In the genomic region with DNA sequence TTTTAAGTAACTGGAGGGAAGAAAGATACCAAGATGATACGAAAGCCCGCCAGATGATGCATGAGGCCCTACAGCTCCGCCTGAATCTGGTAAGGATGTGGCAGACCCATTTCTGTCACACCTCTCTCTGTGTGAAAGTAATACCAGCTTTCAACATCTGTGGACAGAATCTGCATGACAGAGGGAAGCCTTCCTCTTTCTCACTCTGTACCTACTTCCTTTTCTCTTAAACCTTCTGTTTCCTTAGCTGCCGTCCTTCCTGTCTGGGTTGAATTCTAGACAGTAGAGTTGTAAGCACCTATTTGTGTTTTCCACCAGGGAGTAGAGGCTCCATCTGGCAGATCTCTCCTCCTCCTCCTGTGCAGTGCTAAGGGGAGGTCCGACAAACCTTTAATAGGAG, we compare ENCODE assay signal across 10 mouse cellular contexts. TPM values are rescaled to one million over a fixed set of nuclear protein-coding genes. Genes with fewer than 3 reads are reported as not detected.
DNase-seq lines count a peak whose midpoint lies in the region; ATAC-seq lines count a peak whose summit lies in the region.
"Had no signal": no experiment of that assay in that cellular context is flagged by ENCODE, and none has a peak within 500 bp of the region (broad histone marks: within the 10 kb centered on the region; RNA-seq: fewer than 3 reads in every experiment).

No protein-coding gene starts in this region.

- H3K27me3 ChIP-seq in hindbrain, embryonic 13.5 days, result 0 out of 2 replicates have a peak, but pooled peaks cover 2% of the 10 kb centered on the region
- no peaks in the 10 kb centered on the region for H3K27me3 ChIP-seq in midbrain, embryonic 15.5 days (replicated peaks)

- no peak overlapping the region for H3K4me3 ChIP-seq in macrophage (ENCODE audit: inconsistent target)
- no peak overlapping the region for H3K4me3 ChIP-seq in hindbrain, embryonic 13.5 days
- no peak overlapping the region for H3K4me3 ChIP-seq in midbrain, embryonic 15.5 days

- no peak overlapping the region for H3K4me2 ChIP-seq in hindbrain, embryonic 13.5 days
- no peak overlapping the region for H3K4me2 ChIP-seq in midbrain, embryonic 15.5 days

- H3K36me3 ChIP-seq in macrophage (ENCODE audit: inconsistent target), result no peaks in the 10 kb centered on the region
- peaks cover 6% of the 10 kb centered on the region; the same call in 1 of the 2 replicates for H3K36me3 ChIP-seq in hindbrain, embryonic 13.5 days
- H3K36me3 ChIP-seq in midbrain, embryonic 15.5 days (replicated peaks), result no peaks in the 10 kb centered on the region

- peak; percentile 45; the same call in 1 of the 2 replicates for ATAC-seq in cerebellum, adult (ENCODE audit: insufficient number of reproducible peaks, low FRiP score, low TSS enrichment)
- ATAC-seq in hindbrain, embryonic 13.5 days (ENCODE audit: low FRiP score), result no peak
- ATAC-seq in midbrain, embryonic 15.5 days (replicated peaks), result no peak
- ATAC-seq: intestine, embryonic 16.5 days had no signal

- no peak overlapping the region for H3K9ac ChIP-seq in hindbrain, embryonic 13.5 days
- H3K9ac ChIP-seq in midbrain, embryonic 15.5 days, result no peak overlapping the region

- 2% methylated on average over 5 of the region's 5 CpGs for WGBS in macrophage (ENCODE audit: missing documents)
- 63% methylated on average over 5 of the region's 5 CpGs for WGBS in hindbrain, embryonic 13.5 days
- 73% methylated on average over 5 of the region's 5 CpGs for WGBS in midbrain, embryonic 15.5 days

- H3K27ac ChIP-seq in macrophage, result peak overlapping the region; percentile 82
- no peak overlapping the region for H3K27ac ChIP-seq in hindbrain, embryonic 13.5 days
- no peak overlapping the region for H3K27ac ChIP-seq in midbrain, embryonic 15.5 days

- no peaks in the 10 kb centered on the region for H3K79me2 ChIP-seq in macrophage (ENCODE audit: inconsistent target)

- H3K4me1 ChIP-seq in hindbrain, embryonic 13.5 days (replicated peaks), result peaks cover 9% of the 10 kb centered on the region
- H3K4me1 ChIP-seq in midbrain, embryonic 15.5 days, result peaks cover 11% of the 10 kb centered on the region

- no peaks in the 10 kb centered on the region for H3K9me3 ChIP-seq in hindbrain, embryonic 13.5 days
- no peaks in the 10 kb centered on the region for H3K9me3 ChIP-seq in midbrain, embryonic 15.5 days

- no peak for DNase-seq in cerebellum, adult 8-10 months
- DNase-seq in lung, postnatal 25 days (ENCODE audit: low spot score), result peak; percentile 59
- DNase-seq in lung, postnatal 10 days, result no peak
- peak; percentile 63 for DNase-seq in thymus, postnatal 25 days
- DNase-seq: left cerebral cortex, postnatal 4 days had no signal

RNA-seq across cellular contexts. Expression of a gene that starts 1.9 kb away (rescaled TPM):
- total RNA-seq in macrophage (2018; cell fraction: chromatin; rRNA removed), result 1 to 10 TPM in 21 of 26 experiments, under 1 TPM in 2, not detected in 3; 0.58 to 8.5 (median 3.7) TPM
- total RNA-seq in macrophage (2018; cell fraction: cytosol; rRNA removed), result 10 to 100 TPM in 11 of 26 experiments, 1 to 10 TPM in 15; 4.2 to 13.4 (median 7.8) TPM
- total RNA-seq in macrophage (2018; cell fraction: nucleus; rRNA removed), result 10 to 100 TPM in 6 of 26 experiments, 1 to 10 TPM in 19, under 1 TPM in 1; 0.79 to 15.2 (median 5.8) TPM
- polyA plus RNA-seq in macrophage (2018), result 11.1 to 13.5 TPM (median 11.2 TPM) in 3 replicates
- polyA plus RNA-seq in hindbrain, embryonic 13.5 days (2015; fragmentation: Nextera tagmentation; extraction: Ambion mirVana), result 10.2 and 10.9 TPM in 2 replicates
- polyA plus RNA-seq in midbrain, embryonic 15.5 days (2015; fragmentation: Nextera tagmentation; extraction: Ambion mirVana), result 5.9 and 7.7 TPM in 2 replicates

RNA-seq across cellular contexts. Expression of a gene that starts 50.1 kb away (rescaled TPM):
- total RNA-seq in macrophage (2018; cell fraction: chromatin; rRNA removed), result 10 to 100 TPM in 5 of 26 experiments, 1 to 10 TPM in 20, under 1 TPM in 1; 0.34 to 30.4 (median 4.6) TPM
- total RNA-seq in macrophage (2018; cell fraction: cytosol; rRNA removed), result 10 to 100 TPM in 24 of 26 experiments, 1 to 10 TPM in 2; 9.7 to 46.8 (median 16.9) TPM
- total RNA-seq in macrophage (2018; cell fraction: nucleus; rRNA removed), result 10 to 100 TPM in 25 of 26 experiments, 1 to 10 TPM in 1; 6.6 to 58.2 (median 22.0) TPM
- polyA plus RNA-seq in macrophage (2018), result 9.9 to 20.0 TPM (median 15.2 TPM) in 3 replicates
- polyA plus RNA-seq in hindbrain, embryonic 13.5 days (2015; fragmentation: Nextera tagmentation; extraction: Ambion mirVana), result 1.2 and 1.7 TPM in 2 replicates
- 1.4 and 1.8 TPM in 2 replicates for polyA plus RNA-seq in midbrain, embryonic 15.5 days (2015; fragmentation: Nextera tagmentation; extraction: Ambion mirVana)

Comparison
In these comparisons a context has a peak if more than half of its experiments do, and no peak if none do; other contexts are left out.
1. DNase-seq: peak in lung, postnatal 25 days (single experiment) and thymus, postnatal 25 days (single experiment); none in cerebellum, adult 8-10 months (single experiment) and lung, postnatal 10 days (single experiment).